Mouse (Mus musculus) adrenal gland, postnatal 4 days (tissue): Measurements from ENCODE around the gene Uri1. TPM values are rescaled to one million over a fixed set of nuclear protein-coding genes. Genes with fewer than 3 reads are reported as not detected.

Experiments
- DNase-seq, 2 experiments: peaks; one replicate each; pipeline ENCODE4 v3.0.0; 2021 to 2022; ENCODE audit warnings: low spot score in 2 of 2, mixed read lengths in 2 of 2
- long read RNA-seq, 2 experiments: library from polyadenylated mRNA; stranded (forward); transcript quantifications; one replicate each; pipeline ENCODE4 v2.0.0; 2021
- total RNA-seq, 2 experiments: library from RNA; stranded (reverse); gene quantifications; 2 replicates each; pipeline ENCODE4 v1.2.3; 2021

Uri1 gene
- 10 to 100 TPM; 63.4 to 75.1 TPM for total RNA-seq
- long read RNA-seq, experiment 1, transcript Uri1-201 (11 exons, 3,441 nt), result major isoform, 60 of 82 reads
- long read RNA-seq, experiment 1, partial matches to known transcripts, result 2 of 82 reads
- long read RNA-seq, experiment 1, other reads (novel, unspliced or antisense), result 20 of 82 reads
- long read RNA-seq, experiment 2, transcript Uri1-201 (11 exons, 3,441 nt), result major isoform, 151 of 195 reads
- long read RNA-seq, experiment 2, partial matches to known transcripts, result 8 of 195 reads
- long read RNA-seq, experiment 2, other reads (novel, unspliced or antisense), result 36 of 195 reads

DNA sequence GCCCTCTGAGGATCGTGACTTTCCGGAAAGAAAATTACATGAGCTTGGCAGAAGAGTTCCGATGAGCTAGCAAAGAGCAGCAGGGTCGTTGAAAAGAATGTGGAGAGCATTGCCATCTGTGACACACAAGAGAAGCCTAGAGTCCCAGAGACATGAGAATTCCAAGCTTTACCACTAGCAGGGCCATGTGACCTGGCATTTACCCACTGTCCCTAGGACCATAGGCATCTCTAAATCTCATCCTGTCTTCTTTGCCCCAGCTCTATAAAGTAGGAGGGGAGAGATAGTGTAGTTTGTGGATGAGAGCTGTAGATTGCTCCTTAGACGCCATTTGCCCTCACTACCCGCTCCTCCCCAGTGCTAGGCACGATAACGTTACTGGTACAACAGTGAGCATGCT is at the start of gene Uri1:
Uri1 (minus strand) TSS at position 101 of the 400 bp plus-strand sequence.
- DNase-seq, result no peak

DNA sequence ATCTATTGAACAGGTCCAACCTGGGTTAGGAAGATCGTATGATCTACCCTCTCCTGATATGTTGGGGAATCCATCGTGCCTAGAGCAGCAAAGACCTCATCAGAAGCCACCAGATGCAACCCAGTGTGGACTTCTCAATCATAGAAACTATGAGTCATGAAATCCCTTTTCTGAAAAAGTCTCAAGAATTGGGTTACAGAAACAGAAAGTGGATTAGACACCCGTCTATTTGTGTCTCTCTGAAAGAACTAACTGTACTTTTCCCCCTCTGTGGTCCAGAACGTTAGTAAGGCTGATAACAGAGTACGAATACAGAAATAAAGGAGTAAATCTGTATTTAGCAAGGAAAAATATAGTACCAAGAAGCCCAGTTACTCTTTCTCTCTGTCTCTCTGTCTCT is 47.7 kb upstream of the Uri1 start:
- DNase-seq, result no peak

DNA sequence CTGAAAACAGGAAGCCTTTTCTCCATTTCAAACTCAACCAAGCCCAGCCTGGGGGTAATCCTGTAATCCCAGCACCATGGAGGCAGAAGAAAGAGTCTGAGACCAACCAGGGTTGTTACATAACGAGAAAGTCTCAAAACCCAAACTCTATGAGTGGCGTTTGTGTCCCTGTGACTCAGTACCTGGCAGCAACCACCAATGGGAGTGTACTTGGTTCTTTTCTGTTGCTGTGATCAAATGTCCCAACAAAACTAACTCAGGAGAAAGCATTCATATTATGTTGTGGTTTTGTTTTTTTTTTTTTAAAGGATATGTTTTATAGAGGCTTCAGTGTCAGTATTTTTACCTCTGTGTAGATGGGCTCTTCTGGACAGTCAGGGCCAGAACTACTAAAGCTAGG is 47.3 kb upstream of the Uri1 start:
- no peak for DNase-seq

DNA sequence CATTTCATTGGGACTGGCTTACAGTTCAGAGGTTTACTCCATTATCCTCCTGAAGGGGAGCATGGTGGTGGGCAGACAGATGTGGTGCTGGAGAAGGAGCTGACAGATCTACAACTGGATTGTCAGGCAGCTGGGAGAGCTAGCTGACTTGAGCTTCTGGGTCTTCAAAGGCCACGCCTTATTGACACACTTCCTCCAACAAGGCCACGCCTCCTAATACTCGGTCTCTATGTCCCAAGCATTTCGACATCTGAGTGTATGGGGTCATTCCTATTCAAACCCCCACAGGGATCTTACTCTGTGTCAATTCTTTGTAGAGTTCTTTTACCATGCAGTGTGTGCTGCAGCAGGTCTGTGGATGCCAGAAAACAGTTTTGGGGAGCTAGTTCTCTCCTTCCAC is 41.1 kb upstream of the Uri1 start:
- no peak for DNase-seq

DNA sequence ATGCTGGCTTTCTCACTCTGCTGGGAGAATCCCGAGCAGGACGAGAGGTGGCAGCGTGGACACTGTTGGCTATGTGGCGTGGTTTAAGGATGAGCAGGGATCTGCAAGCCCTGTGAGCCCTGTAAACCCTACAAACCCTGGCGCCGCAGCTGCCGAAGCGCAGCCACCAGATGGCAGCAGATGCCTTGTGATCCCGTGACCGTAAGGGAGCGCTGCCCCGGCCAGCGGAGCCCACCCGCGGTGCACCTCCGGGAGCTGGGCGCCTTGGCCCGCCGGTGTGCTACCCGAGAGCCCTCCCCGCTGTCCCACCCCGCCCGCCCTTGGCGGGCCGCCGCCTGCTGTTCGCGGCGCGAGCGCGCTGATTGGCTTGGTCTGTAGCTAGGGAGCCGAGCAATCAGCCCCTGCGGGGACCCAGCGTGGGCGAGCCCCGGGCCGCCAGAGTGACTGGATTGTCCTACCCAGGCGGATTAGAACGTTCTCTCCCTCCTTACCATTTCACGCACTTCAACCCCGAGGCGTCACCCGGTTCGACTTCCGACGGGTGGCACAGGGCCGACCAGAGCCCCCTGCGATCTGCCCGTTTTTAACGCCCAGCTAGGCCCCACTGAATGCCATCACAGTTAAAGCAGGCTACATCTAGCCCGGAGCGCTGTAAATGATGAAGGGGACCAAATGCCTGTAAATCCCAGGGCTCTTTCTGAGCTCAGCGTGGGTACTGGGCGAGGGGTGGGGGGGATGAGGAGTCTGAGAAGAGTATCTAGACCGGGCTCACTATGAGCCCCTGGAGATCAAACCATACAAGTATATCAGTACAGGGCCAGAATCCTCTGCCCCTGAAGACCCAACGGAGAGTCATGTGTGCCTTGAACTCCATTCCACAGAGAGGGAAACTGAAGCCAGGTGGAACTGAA is 38.0 kb upstream of the Uri1 start:
- peak; percentile 78 to 80 for DNase-seq

DNA sequence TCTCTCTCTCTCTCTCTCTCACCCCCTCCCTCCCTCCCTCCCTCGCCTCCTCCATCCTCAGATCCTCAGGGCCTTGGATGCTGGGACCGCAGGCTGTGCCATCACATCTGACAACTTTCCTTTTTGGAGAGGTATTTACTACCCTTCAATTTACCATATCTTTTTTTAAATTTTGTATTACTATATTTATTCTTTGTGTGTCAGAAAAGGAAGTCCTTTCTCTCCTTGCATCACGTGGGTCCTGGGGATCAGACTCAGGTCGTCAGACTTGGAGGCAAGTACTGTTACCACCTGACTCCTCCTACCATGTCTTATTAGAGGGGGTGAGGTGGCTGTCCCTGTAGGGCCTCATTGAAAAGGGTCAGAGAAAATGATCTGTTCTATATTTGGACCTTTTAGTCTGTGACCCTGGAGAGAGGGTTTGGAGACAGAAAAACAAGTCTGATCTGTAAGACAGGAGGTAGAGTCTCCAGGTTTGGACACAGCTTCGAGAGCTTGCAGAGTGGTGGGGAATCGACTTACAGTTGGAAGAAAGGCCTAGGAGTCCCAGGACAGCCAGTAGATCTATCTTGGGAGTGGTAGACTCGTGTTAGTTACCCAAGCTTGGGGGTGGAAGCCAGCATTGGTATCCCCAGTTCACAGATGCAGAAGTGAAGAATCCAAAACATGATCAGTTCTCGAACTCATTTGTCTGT is 36.4 kb upstream of the Uri1 start:
- no peak for DNase-seq

DNA sequence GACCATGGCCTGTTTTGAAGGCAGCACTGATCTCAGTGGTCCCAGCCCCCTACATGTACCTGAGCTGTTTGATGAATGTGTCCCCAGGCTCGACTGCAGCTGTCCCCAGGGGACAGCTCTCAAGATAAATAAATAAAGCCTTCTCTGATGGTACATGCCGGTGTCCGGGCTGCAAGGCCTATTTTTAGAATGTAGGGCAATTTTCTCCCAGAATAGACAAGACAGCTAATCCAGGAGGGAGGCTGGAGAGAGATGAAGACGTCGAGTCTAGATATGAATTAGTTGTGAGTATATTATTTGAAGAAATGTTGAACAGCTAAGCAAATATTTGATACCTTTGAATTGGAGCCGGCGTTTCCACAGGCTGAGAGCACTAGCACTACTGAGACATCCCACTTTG is 35.7 kb upstream of the Uri1 start:
- no peak for DNase-seq

DNA sequence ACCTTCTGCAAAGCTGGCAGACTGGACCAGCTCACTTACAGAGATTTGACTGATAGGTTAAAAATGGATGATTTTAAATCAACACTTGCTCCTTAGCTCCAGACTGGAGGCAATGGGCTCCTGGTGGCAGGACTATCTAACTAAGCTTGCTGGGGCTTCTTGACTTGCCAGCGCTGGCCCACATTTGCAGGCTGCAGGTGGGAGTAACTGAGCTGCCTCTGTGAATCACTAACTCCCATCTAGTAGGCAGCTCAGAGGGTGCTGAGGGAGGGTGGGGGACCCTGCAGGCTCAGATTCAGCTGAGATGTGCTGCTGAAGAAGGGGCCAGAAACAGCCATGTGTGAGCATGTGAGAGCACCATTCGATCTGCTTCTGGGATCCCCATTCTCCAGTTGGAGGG is 32.6 kb upstream of the Uri1 start:
- DNase-seq, result no peak

DNA sequence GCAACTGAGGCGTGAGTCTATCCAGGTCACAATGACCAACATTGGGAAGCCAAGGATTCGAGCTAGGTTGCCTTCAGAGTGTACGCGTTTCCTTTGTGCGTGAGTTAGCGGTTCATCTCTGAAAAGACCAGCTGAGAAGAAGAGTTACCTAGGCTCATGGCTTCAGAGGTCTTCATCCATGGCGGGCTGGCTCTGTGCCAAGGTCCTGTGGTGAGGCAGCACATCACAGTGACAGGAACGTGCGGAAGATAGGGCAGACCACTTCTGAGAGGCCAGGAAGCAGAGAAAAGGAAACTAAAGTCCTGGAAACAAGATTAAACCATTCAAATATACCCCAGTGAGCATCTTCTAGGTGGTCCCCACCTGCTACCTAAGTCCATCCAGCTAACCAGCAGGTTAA is 30.9 kb upstream of the Uri1 start:
- DNase-seq, result no peak

DNA sequence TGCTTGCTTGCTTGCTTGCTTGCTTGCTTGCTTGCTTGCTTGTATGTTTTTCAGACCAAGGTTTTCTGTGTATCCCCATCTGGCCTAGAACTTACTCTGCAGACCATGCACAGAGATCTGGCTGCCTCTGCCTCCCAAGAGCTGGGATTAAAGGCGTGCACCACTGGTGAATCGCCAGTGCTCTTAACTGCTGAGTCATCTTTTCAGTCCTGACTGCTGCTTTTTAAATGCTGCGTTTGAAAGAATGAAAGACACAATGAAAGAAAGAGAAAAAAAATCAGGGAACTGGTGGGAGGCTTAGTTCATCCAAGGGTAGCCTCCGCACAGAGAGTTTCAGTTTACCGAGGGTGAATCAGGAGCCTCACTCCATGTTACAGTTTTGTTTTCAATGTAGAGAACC is 23.9 kb upstream of the Uri1 start:
- no peak for DNase-seq

DNA sequence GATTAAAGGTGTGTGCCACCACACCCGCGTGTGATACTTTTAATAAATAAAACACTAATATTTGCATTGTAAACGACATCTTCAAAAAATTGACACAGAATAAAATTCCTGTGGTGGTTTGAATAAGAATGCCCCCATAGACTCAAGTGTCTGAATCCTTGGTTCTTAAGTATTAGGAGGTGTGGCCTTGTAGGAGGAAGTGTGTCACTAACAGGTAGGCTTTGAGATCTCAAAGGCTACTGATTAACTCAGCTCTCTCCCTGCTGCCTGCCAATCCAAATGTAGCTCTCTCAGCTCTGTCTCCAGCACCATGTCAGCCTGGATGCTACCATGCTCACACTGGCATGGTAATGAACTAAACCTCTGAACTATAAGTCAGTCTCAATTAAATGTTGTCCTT is 17.9 kb upstream of the Uri1 start:
- no peak for DNase-seq

DNA sequence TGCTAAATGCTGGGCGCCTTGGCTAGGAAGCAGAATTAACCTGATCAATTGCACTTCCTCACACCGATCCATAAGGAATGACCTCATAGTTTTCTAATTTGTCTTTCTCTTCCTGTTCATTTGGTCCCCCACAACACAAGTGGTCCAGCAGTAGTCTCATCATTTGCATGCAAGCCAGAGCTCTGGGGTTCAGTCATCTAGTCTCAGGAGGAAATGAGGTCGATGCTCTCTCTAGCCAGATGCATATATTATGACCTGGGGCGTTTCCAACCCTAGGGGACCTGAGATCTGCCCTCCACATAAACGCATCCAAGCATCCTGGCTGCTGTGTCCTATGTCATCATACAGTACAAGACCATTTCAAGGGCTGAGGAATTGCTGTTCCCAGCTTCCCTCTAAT is 14.2 kb upstream of the Uri1 start:
- DNase-seq, result no peak

DNA sequence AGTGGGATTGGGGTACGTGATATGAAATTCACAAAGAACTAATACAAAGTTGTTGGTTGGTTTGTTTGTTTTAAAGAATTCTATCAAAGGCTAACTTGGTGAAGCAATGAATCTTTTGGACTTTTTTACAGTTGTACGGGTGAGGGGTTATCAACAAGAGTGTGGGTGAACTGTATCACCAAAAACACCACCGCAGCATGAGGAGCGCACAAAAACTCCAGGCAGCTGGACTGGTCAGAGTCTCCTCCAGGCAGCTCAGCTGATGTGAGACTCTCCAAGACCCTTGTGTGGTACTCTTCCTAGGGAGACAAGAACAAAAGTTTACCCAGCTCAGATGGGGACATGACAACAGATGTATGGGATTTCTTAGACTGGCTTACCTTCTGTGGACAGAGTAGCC is 7.8 kb upstream of the Uri1 start:
- no peak for DNase-seq

DNA sequence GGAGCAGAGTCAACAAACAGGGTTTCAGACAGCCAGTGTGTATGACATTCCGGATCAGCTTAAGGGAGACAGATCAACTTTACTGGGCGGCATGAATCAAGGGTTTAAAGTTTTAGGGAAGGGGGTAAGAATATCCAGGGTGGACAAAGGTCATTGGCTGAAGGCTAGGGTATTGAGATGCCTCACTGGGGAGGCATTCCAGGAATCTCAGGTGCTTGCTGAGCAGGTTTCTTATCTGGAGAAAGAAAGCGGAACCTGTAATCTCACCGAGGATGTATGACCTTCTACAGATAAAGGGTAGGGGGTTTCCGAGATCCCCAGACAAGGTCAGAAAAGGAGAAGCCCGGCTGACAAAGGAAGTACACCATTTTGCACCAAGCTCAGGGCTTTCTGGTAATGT is 7.3 kb upstream of the Uri1 start:
- no peak for DNase-seq

DNA sequence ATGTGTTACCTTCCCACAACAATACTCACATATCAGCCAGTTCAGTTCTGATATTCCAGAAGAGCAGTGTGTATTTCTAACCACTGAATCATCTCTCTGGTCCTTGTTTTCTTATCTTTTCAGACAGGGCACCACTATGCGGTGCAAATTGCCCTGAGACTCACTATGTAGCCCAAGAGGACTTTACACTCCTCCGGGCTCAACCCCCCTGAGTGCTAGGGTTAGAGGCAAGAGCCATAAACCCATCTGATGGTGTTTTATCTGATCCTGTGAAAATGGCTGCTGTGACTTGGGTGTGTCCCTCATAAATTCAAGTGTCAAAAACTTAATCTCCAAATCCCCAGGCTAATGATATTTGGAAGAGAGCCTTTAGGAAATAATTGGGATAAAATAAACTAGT is 6.6 kb upstream of the Uri1 start:
- no peak for DNase-seq

DNA sequence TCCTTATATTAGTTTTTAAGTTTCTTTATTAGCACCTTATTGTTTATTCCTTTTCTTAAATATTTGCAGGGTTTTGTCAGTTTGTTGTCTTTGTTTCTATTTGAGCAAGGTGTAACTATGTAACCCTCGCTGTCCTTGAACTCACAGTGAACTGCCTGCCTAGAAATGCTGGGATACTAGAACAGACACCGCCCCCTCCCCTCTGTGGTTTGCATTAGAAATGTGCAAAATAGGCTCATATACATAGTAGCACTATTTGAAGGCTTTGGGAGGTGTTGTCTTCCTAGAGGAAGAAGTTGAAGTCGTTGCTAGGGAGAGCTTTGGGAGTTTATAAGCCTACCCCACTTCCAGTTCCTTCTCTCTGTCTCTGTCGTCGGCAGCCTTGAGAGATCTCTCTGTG is 5.7 kb upstream of the Uri1 start:
- DNase-seq, result no peak

DNA sequence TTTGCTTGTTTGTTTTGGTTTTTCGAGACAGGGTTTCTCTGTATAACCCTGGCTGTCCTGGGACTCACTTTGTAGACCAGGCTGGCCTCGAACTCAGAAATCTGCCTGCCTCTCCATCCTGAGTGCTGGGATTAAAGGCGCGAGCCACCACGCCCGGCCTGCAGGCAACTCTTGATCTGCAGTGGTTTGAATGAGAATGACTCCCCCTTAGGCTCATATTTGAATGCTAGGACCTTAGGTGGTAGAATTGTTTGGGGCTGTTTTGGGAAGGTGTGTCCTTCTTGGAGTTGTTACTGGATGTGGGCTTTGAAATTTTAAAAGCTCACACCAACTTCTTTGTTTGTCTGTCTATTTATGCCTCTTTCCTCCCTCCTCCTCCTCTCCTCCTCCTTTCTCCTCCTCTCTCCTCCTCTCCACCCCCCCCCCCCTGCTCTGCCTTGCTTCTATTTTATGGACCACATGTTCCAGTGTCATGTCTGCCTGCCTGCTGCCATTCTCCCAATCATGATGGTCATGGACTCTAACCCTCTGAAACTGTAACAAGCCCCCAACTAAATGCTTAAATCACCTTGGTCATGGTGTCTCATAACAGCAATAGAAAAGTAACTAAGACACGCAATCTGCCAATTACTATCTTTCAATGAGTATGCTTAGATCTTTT is 4.7 kb upstream of the Uri1 start:
- DNase-seq, result no peak

DNA sequence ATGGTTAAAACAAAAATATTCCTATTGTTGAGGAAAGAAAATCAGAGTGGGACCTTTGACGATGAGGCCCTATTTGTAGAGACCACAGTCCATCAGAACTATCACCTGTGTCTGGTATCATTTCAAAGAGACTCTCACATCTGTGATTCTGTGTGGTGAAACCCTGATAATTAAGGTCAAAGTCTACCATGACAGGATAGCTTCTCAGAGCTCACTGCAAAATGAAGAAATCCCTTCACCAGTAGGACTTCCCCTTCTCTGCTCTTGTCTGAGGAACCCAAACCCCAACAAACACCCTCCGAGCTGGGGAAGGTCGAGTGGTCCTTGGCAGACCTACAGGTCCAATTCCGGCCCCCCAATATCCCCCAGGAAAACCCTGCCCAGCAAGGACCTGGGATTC is 1.5 kb upstream of the Uri1 start:
- no peak for DNase-seq

DNA sequence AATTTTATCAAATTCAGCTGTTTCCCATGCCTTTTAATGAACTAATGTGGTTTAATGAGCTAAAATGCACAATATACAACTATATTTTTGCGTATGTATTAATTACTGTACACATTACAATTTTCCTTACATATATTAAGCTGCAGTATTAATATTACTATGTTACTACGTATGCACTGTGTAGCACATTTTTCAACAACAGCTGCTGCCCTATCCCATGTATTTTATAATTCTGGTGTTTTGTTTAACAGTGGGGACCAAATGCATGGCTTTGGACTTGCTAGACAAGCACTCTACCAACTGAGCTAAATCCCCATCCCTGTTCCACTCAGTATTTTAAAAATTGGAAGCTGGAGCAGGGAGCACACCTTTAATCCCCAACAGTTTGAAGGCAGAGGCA is 3.6 kb downstream of the Uri1 start:
- DNase-seq, result no peak

DNA sequence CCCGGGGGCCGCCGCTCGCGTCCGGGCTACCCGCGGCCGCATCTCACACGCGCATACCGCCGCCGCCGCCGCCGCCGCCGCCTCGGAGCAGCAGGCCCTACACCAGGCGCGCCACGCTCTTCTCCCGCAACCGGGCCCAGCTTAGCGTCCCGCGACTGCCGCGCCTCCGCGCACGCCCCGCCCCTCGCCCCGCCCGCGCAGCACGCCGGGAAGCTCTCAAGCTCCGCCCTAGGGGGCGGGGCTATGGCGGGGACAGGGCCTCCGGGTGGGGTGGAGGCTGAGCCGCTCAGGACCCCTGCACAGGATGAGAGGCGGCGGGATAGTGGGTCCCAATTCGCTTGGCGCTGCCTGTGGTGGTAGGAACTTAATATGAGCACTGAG is 4.0 kb downstream of the Uri1 start:
- peak; percentile 79 to 88 for DNase-seq
